Mouse (Mus musculus): ENCODE data around the gene Il13ra1. TPM values are rescaled to one million over a fixed set of nuclear protein-coding genes. Genes with fewer than 3 reads are reported as not detected.

Gene Il13ra1
- polyA plus RNA-seq, 1 experiment from 2014 or later, result 27.0 TPM

- ATAC-seq (ENCODE audit: low FRiP score, low TSS enrichment), result no peak
- H3K27me3 ChIP-seq (ENCODE audit: control insufficient read depth, insufficient read depth, low read length), result no peaks in the 10 kb centered on the region
- no peak overlapping the region for H3K4me3 ChIP-seq (ENCODE audit: low read length)
- no peak overlapping the region for H3K9ac ChIP-seq (ENCODE audit: low read depth, low read length)
- H3K36me3 ChIP-seq (ENCODE audit: control insufficient read depth, insufficient read depth, low read length), result no peaks in the 10 kb centered on the region
- H3K27ac ChIP-seq (ENCODE audit: low read depth, low read length), result no peak overlapping the region
- no peak overlapping the region for H3K4me2 ChIP-seq (replicated peaks; ENCODE audit: low read depth, low read length)
- 81% methylated on average over 4 of the region's 4 CpGs for WGBS
- H3K9me3 ChIP-seq (ENCODE audit: control insufficient read depth, low read length), result no peaks in the 10 kb centered on the region
- no peaks in the 10 kb centered on the region for H3K4me1 ChIP-seq (ENCODE audit: control insufficient read depth, insufficient read depth, low read length)
Observed at GRCm38 (mm10) chrX:36115171-36115570, 3.3 kb downstream of the Il13ra1 start.

- H3K4me2 ChIP-seq (replicated peaks; ENCODE audit: low read depth, low read length), result no peak overlapping the region
- no peak overlapping the region for H3K27ac ChIP-seq (ENCODE audit: low read depth, low read length)
- H3K36me3 ChIP-seq (ENCODE audit: control insufficient read depth, insufficient read depth, low read length), result no peaks in the 10 kb centered on the region
- no peak for ATAC-seq (ENCODE audit: low FRiP score, low TSS enrichment)
- no peaks in the 10 kb centered on the region for H3K9me3 ChIP-seq (ENCODE audit: control insufficient read depth, low read length)
- H3K9ac ChIP-seq (ENCODE audit: low read depth, low read length), result no peak overlapping the region
- no peak overlapping the region for H3K4me3 ChIP-seq (ENCODE audit: low read length)
- no peaks in the 10 kb centered on the region for H3K27me3 ChIP-seq (ENCODE audit: control insufficient read depth, insufficient read depth, low read length)
- no peaks in the 10 kb centered on the region for H3K4me1 ChIP-seq (ENCODE audit: control insufficient read depth, insufficient read depth, low read length)
- whole genome bisulfite sequencing, result 71% methylated on average over 11 of the region's 11 CpGs
Observed at GRCm38 (mm10) chrX:36129037-36129770, 17.3 kb downstream of the Il13ra1 start.

- H3K36me3 ChIP-seq (ENCODE audit: control insufficient read depth, insufficient read depth, low read length), result no peaks in the 10 kb centered on the region
- whole genome bisulfite sequencing, result 50% methylated on average over 1 of the region's 1 CpGs
- H3K4me3 ChIP-seq (ENCODE audit: low read length), result no peak overlapping the region
- ATAC-seq (ENCODE audit: low FRiP score, low TSS enrichment), result no peak
- H3K9ac ChIP-seq (ENCODE audit: low read depth, low read length), result no peak overlapping the region
- no peaks in the 10 kb centered on the region for H3K4me1 ChIP-seq (ENCODE audit: control insufficient read depth, insufficient read depth, low read length)
- H3K27me3 ChIP-seq (ENCODE audit: control insufficient read depth, insufficient read depth, low read length), result no peaks in the 10 kb centered on the region
- H3K27ac ChIP-seq (ENCODE audit: low read depth, low read length), result no peak overlapping the region
- H3K4me2 ChIP-seq (replicated peaks; ENCODE audit: low read depth, low read length), result no peak overlapping the region
- H3K9me3 ChIP-seq (ENCODE audit: control insufficient read depth, low read length), result no peaks in the 10 kb centered on the region
Observed at GRCm38 (mm10) chrX:36129771-36130108, 17.8 kb downstream of the Il13ra1 start.

- Histone ChIP-seq H3K36me3 (ENCODE audit: control insufficient read depth, insufficient read depth, low read length) (no peaks in the 10 kb centered on the region), H3K4me1 (ENCODE audit: control insufficient read depth, insufficient read depth, low read length) (no peaks in the 10 kb centered on the region), H3K27me3 (ENCODE audit: control insufficient read depth, insufficient read depth, low read length) (no peaks in the 10 kb centered on the region), H3K4me3 (ENCODE audit: low read length) (no peak overlapping the region), H3K4me2 (replicated peaks; ENCODE audit: low read depth, low read length) (no peak overlapping the region), H3K27ac (ENCODE audit: low read depth, low read length) (no peak overlapping the region), H3K9me3 (ENCODE audit: control insufficient read depth, low read length) (no peaks in the 10 kb centered on the region), H3K9ac (ENCODE audit: low read depth, low read length) (no peak overlapping the region)
- no peak for ATAC-seq (ENCODE audit: low FRiP score, low TSS enrichment)
- 70% methylated on average over 1 of the region's 1 CpGs for WGBS
Observed at GRCm38 (mm10) chrX:36136346-36136745, 24.4 kb downstream of the Il13ra1 start.

GRCm38 (mm10) chrX:36141994-36142639 is 30.2 kb downstream of the Il13ra1 start:
- no peaks in the 10 kb centered on the region for H3K9me3 ChIP-seq (ENCODE audit: control insufficient read depth, low read length)
- H3K9ac ChIP-seq (ENCODE audit: low read depth, low read length), result no peak overlapping the region
- H3K27me3 ChIP-seq (ENCODE audit: control insufficient read depth, insufficient read depth, low read length), result no peaks in the 10 kb centered on the region
- WGBS, result 70% methylated on average over 6 of the region's 6 CpGs
- no peak for ATAC-seq (ENCODE audit: low FRiP score, low TSS enrichment)
- H3K4me2 ChIP-seq (replicated peaks; ENCODE audit: low read depth, low read length), result no peak overlapping the region
- no peak overlapping the region for H3K27ac ChIP-seq (ENCODE audit: low read depth, low read length)
- H3K4me1 ChIP-seq (ENCODE audit: control insufficient read depth, insufficient read depth, low read length), result no peaks in the 10 kb centered on the region
- no peak overlapping the region for H3K4me3 ChIP-seq (ENCODE audit: low read length)
- no peaks in the 10 kb centered on the region for H3K36me3 ChIP-seq (ENCODE audit: control insufficient read depth, insufficient read depth, low read length)

DNA sequence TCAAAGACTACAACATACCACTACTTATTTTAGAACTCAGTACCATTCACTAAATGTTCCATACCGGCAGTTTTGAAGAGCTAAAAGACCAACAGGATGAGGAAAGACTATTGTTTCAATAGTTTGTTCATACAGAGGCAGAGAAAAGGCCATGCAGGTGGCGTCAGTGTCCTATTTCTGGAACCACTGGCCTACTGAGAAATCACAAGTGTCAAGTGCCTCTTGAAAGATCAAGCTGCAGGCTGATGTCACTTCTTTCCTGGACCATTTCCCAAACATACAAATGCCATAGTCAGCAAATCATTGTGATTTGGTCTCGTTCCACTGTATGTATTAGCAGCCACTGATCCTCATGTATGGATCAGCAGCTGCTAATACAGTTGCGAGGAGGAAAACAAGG is 34.8 kb downstream of the Il13ra1 start:
- no peak overlapping the region for H3K4me2 ChIP-seq (replicated peaks; ENCODE audit: low read depth, low read length)
- no peaks in the 10 kb centered on the region for H3K9me3 ChIP-seq (ENCODE audit: control insufficient read depth, low read length)
- H3K27ac ChIP-seq (ENCODE audit: low read depth, low read length), result no peak overlapping the region
- no peak overlapping the region for H3K9ac ChIP-seq (ENCODE audit: low read depth, low read length)
- no peak overlapping the region for H3K4me3 ChIP-seq (ENCODE audit: low read length)
- H3K27me3 ChIP-seq (ENCODE audit: control insufficient read depth, insufficient read depth, low read length), result no peaks in the 10 kb centered on the region
- H3K36me3 ChIP-seq (ENCODE audit: control insufficient read depth, insufficient read depth, low read length), result no peaks in the 10 kb centered on the region
- 67% methylated on average over 4 of the region's 4 CpGs for WGBS
- ATAC-seq (ENCODE audit: low FRiP score, low TSS enrichment), result no peak
- no peaks in the 10 kb centered on the region for H3K4me1 ChIP-seq (ENCODE audit: control insufficient read depth, insufficient read depth, low read length)

DNA sequence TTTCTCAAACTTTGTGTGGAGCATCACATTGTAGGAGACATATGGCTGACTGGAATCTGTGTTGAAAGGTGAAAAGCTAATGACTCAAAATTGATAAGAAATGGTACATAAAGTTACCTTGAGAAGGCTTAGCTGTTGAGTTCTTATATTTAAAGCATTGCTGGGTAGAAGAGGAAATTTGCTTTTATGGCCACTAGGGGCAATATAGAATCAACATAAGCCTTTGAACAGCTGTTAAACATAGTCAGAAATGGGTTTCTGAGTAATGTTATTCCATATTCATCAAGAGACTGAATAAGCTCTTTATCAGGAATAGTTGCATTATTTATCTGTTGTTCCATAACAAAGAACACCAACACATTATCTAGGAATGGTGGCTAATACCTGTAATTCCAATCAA is 38.2 kb downstream of the Il13ra1 start:
- no peak overlapping the region for H3K27ac ChIP-seq (ENCODE audit: low read depth, low read length)
- H3K4me3 ChIP-seq (ENCODE audit: low read length), result no peak overlapping the region
- H3K36me3 ChIP-seq (ENCODE audit: control insufficient read depth, insufficient read depth, low read length), result no peaks in the 10 kb centered on the region
- no peaks in the 10 kb centered on the region for H3K4me1 ChIP-seq (ENCODE audit: control insufficient read depth, insufficient read depth, low read length)
- H3K9ac ChIP-seq (ENCODE audit: low read depth, low read length), result no peak overlapping the region
- no peaks in the 10 kb centered on the region for H3K27me3 ChIP-seq (ENCODE audit: control insufficient read depth, insufficient read depth, low read length)
- ATAC-seq (ENCODE audit: low FRiP score, low TSS enrichment), result no peak
- H3K9me3 ChIP-seq (ENCODE audit: control insufficient read depth, low read length), result no peaks in the 10 kb centered on the region
- H3K4me2 ChIP-seq (replicated peaks; ENCODE audit: low read depth, low read length), result no peak overlapping the region

GRCm38 (mm10) chrX:36156677-36157076 is 44.8 kb downstream of the Il13ra1 start:
- WGBS, result 72% methylated on average over 2 of the region's 2 CpGs
- no peak for ATAC-seq (ENCODE audit: low FRiP score, low TSS enrichment)
- Histone ChIP-seq H3K4me1 (ENCODE audit: control insufficient read depth, insufficient read depth, low read length) (no peaks in the 10 kb centered on the region), H3K9ac (ENCODE audit: low read depth, low read length) (no peak overlapping the region), H3K4me2 (replicated peaks; ENCODE audit: low read depth, low read length) (no peak overlapping the region), H3K27me3 (ENCODE audit: control insufficient read depth, insufficient read depth, low read length) (no peaks in the 10 kb centered on the region), H3K4me3 (ENCODE audit: low read length) (no peak overlapping the region), H3K36me3 (ENCODE audit: control insufficient read depth, insufficient read depth, low read length) (no peaks in the 10 kb centered on the region), H3K27ac (ENCODE audit: low read depth, low read length) (no peak overlapping the region), H3K9me3 (ENCODE audit: control insufficient read depth, low read length) (no peaks in the 10 kb centered on the region)

- no peaks in the 10 kb centered on the region for H3K27me3 ChIP-seq (ENCODE audit: control insufficient read depth, insufficient read depth, low read length)
- no peak overlapping the region for H3K4me3 ChIP-seq (ENCODE audit: low read length)
- ATAC-seq (ENCODE audit: low FRiP score, low TSS enrichment), result no peak
- no peaks in the 10 kb centered on the region for H3K4me1 ChIP-seq (ENCODE audit: control insufficient read depth, insufficient read depth, low read length)
- H3K27ac ChIP-seq (ENCODE audit: low read depth, low read length), result no peak overlapping the region
- no peaks in the 10 kb centered on the region for H3K36me3 ChIP-seq (ENCODE audit: control insufficient read depth, insufficient read depth, low read length)
- no peak overlapping the region for H3K4me2 ChIP-seq (replicated peaks; ENCODE audit: low read depth, low read length)
- no peaks in the 10 kb centered on the region for H3K9me3 ChIP-seq (ENCODE audit: control insufficient read depth, low read length)
- WGBS, result 41% methylated on average over 4 of the region's 4 CpGs
- H3K9ac ChIP-seq (ENCODE audit: low read depth, low read length), result no peak overlapping the region
Observed at GRCm38 (mm10) chrX:36161567-36161966, 49.7 kb downstream of the Il13ra1 start.

Measured in kidney, embryonic 14.5 days (tissue).